Mouse (Mus musculus) heart, adult 2 months (tissue): ENCODE data around the gene Loxl3.

ENCODE experiments used
- CTCF ChIP-seq: fragments of 200-600 bp; IDR thresholded peaks from 2 replicates; pipeline ENCODE4 v1.8.1; 2022; ENCODE audit warnings: antibody characterized with exemption, mild to moderate bottlenecking, moderate library complexity
- POLR2A ChIP-seq: fragments of 200-500 bp; IDR thresholded peaks from 2 replicates; pipeline ENCODE4 v1.6.1; 2011; ENCODE audit warnings: mild to moderate bottlenecking, low read depth, low read length, control low read depth; ENCODE audit not compliant: insufficient read depth

- TF ChIP-seq CTCF (no peak), POLR2A (no peak)
Measured at GRCm38 (mm10) chr6:83043993-83044392, 10.0 kb downstream of the Loxl3 start.
